Mouse (Mus musculus): ENCODE results near the gene Cdh23. TPM values are rescaled to one million over a fixed set of nuclear protein-coding genes. Genes with fewer than 3 reads are reported as not detected.

Gene Cdh23
- polyA plus RNA-seq, 1 experiment: not detected

DNA sequence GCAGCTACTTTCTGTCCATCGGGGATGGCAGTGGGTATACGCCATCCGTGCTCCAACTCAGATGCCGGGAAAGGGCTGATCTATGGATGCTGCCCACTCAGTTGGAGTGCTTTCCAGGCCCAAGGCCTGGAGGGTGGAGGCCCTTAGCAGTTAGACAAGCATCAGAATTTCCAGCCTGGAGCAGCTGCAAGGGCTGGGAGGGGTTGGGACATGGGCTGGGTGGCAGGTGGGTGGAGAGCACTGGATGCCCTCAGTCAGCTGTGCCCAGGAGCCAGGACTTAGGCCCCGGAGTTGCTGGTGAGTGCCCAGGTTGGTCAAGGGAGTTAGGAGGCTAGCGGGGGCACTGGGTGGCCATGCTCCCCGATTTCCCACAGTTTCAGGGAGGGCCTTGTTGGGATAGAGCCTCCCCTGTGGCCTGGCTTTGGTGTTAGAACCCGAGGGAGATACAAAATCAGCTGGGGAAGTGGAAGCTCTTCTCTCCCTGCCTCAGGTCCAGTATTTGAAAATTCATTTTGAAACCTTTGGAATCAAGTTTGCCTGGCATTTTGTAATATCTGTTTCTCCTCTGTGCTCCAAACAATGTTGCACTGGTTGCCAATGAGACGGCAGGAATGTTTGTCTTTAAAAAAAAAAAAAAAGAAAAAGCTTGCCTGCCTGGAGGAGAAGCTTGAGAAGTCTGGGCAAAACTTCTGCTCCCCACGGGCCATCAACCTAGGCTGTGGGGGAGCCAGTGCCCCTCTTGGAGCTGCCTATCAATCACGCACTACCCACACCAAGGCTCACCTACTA is 295.6 kb downstream of the Cdh23 start:
- no peak overlapping the region for H3K27ac ChIP-seq (ENCODE audit: insufficient read depth, low read depth, low read length)

DNA sequence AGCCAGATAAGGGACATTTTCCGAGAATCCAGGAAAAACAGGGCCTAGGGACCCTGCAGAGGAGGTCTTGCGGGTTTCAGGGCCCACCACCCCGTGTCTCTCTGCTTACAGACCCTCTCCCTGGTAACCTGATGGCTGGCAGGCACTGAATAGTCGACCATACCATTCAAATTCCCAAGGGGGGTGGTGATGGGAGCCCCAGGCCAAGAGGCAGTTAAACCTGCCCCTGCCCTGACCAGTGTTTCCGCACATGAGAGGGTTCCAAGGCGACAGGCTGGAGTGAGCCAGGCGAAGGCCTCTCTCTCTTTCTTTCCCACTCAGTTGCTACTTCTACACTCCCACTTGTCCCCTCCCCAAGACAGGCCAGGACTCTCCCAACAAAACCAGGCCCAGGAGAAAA is 296.8 kb downstream of the Cdh23 start, which contains the start of gene Gm17455:
Gm17455 (plus strand) TSS at position 278 of the 400 bp plus-strand sequence.
- Histone ChIP-seq H3K27ac (ENCODE audit: insufficient read depth, low read depth, low read length) (no peak within 1 kb of the TSS), H3K4me3 (ENCODE audit: insufficient read depth, low read depth, low read length) (no peak within 1 kb of the TSS), H3K4me1 (ENCODE audit: control insufficient read depth, insufficient read depth, low read length) (peaks cover 11% of the 10 kb centered on the region; the same call in 1 of the 2 replicates)
- TF ChIP-seq POLR2A (IDR thresholded peaks at IDR 0.05; ENCODE audit: insufficient read depth, low read depth, low read length): no peak
- TF ChIP-seq CTCF (IDR thresholded peaks at IDR 0.05; ENCODE audit: insufficient read depth, low read depth, low read length): no peak
- 81% methylated on average over 7 of the region's 7 CpGs for WGBS

More for the DNA sequence above, 295.6 kb downstream of the Cdh23 start:
- TF ChIP-seq POLR2A (IDR thresholded peaks at IDR 0.05; ENCODE audit: insufficient read depth, low read depth, low read length) (no peak), CTCF (IDR thresholded peaks at IDR 0.05; ENCODE audit: insufficient read depth, low read depth, low read length) (no peak)
- WGBS: 82% methylated on average over 11 of the region's 11 CpGs
- no peak overlapping the region for H3K4me3 ChIP-seq (ENCODE audit: insufficient read depth, low read depth, low read length)
- peaks cover 18% of the 10 kb centered on the region for H3K4me1 ChIP-seq (ENCODE audit: control insufficient read depth, insufficient read depth, low read length)

DNA sequence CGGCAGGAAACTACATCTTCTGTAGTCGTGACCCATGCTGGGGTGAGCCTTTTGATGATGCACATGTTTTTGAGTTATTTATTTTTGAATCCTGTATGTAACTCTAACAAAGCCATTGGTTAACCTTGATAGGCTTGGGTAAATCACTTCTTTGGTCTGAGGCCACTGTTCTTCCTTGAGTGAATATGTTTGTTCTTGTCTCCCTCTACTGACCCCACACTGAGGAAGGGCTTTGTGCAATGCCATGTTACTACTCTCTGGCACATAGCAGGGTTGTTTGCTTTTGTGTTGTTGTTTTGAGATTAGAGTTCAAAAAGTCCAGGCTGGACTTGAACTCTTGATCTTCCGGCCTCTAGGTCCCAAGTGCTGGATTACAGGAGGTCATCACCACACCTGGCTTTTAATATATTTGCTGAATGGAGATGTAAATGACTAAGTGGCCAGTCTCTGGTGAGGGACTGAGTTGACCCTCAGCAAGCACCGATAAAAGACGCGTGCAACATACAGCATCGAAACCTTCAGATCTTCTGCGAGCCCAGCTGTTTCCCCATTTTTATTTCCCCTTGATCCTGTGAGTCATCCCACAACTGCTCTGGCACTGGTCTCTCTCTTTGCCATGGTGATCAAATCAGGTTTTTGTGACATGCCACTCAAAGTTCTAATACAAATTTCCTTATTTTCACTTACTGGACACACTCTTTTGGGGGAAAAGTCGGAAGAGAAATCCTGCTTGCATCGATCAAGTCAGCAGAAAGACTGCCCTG is 298.1 kb downstream of the Cdh23 start:
- H3K27ac ChIP-seq (ENCODE audit: insufficient read depth, low read depth, low read length): no peak overlapping the region
- TF ChIP-seq POLR2A (IDR thresholded peaks at IDR 0.05; ENCODE audit: insufficient read depth, low read depth, low read length): no peak
- TF ChIP-seq CTCF (IDR thresholded peaks at IDR 0.05; ENCODE audit: insufficient read depth, low read depth, low read length): no peak
- 0 out of 2 replicates have a peak, but pooled peaks cover 8% of the 10 kb centered on the region for H3K4me1 ChIP-seq (ENCODE audit: control insufficient read depth, insufficient read depth, low read length)
- H3K4me3 ChIP-seq (ENCODE audit: insufficient read depth, low read depth, low read length): no peak overlapping the region
- 92% methylated on average over 10 of the region's 10 CpGs for WGBS

DNA sequence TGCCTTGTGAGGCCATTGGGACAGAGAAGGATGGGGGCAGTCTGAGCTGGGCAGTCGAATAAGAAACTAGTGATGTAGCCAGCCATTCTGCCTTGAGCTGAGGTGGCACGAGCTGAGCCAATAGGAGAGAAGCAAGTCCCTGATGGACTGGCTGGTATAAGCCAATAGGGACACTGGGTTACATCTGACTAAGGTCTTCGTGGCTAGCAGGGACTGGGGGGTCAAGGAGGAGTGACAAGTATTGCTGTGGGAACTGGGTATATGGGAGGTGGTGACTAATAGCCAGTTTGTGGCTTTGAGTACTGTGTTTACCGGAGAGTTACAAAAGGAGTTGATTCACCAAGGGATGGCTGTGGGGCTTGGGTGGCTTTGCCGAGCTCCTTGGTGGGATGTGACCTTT is 300.7 kb downstream of the Cdh23 start:
- no peak for TF ChIP-seq POLR2A (IDR thresholded peaks at IDR 0.05; ENCODE audit: insufficient read depth, low read depth, low read length)
- TF ChIP-seq CTCF (IDR thresholded peaks at IDR 0.05; ENCODE audit: insufficient read depth, low read depth, low read length): no peak
- Histone ChIP-seq H3K4me1 (ENCODE audit: control insufficient read depth, insufficient read depth, low read length) (0 out of 2 replicates have a peak, but pooled peaks cover 5% of the 10 kb centered on the region), H3K27ac (ENCODE audit: insufficient read depth, low read depth, low read length) (no peak overlapping the region), H3K4me3 (ENCODE audit: insufficient read depth, low read depth, low read length) (no peak overlapping the region)
- 74% methylated on average over 5 of the region's 5 CpGs for WGBS

DNA sequence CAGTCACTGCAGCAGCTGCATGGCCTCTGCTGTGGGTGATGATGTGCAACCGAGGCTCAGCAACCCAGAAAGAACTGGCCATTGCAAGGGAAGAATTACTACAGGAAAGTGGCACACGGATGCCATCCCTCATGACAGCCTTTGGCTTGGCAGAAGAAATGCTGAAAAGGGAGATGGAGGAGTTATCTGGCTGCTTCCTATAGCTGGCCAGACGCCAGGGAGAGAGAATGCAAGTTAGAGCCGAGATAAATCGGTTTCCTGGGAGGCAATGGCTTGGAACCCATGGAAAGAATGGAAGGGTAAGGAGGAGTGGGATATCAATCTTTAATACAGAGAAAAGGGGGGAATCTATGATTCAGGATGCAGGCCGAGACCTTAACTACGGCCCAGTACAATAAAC is 301.4 kb downstream of the Cdh23 start:
- H3K4me3 ChIP-seq (ENCODE audit: insufficient read depth, low read depth, low read length): no peak overlapping the region
- 81% methylated on average over 7 of the region's 7 CpGs for WGBS
- H3K4me1 ChIP-seq (ENCODE audit: control insufficient read depth, insufficient read depth, low read length): no peaks in the 10 kb centered on the region
- no peak overlapping the region for H3K27ac ChIP-seq (ENCODE audit: insufficient read depth, low read depth, low read length)
- no peak for TF ChIP-seq CTCF (IDR thresholded peaks at IDR 0.05; ENCODE audit: insufficient read depth, low read depth, low read length)
- no peak for TF ChIP-seq POLR2A (IDR thresholded peaks at IDR 0.05; ENCODE audit: insufficient read depth, low read depth, low read length)

DNA sequence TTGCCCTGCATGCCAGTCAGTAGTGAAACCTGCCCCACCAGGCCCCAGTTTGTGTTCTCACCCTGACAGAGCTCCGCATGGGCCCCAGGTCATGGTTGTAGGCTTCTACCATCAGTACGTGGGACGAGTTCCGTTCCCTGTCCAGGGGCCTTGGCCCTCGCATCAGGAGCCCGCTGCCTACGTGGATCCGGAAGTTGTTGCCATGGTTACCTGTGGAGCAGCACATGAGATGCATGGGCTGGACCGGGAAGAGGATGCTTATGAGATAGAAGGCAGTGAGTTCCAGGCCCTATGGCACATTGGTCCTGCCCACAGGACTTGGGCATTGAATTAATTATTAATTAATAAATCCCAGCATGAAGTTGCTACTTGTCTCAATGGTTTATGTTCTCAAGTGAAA is 304.6 kb downstream of the Cdh23 start:
- Histone ChIP-seq H3K27ac (ENCODE audit: insufficient read depth, low read depth, low read length) (no peak overlapping the region), H3K4me1 (ENCODE audit: control insufficient read depth, insufficient read depth, low read length) (0 out of 2 replicates have a peak, but pooled peaks cover 4% of the 10 kb centered on the region), H3K4me3 (ENCODE audit: insufficient read depth, low read depth, low read length) (no peak overlapping the region)
- TF ChIP-seq POLR2A (IDR thresholded peaks at IDR 0.05; ENCODE audit: insufficient read depth, low read depth, low read length) (no peak), CTCF (IDR thresholded peaks at IDR 0.05; ENCODE audit: insufficient read depth, low read depth, low read length) (no peak)
- 87% methylated on average over 9 of the region's 9 CpGs for WGBS

DNA sequence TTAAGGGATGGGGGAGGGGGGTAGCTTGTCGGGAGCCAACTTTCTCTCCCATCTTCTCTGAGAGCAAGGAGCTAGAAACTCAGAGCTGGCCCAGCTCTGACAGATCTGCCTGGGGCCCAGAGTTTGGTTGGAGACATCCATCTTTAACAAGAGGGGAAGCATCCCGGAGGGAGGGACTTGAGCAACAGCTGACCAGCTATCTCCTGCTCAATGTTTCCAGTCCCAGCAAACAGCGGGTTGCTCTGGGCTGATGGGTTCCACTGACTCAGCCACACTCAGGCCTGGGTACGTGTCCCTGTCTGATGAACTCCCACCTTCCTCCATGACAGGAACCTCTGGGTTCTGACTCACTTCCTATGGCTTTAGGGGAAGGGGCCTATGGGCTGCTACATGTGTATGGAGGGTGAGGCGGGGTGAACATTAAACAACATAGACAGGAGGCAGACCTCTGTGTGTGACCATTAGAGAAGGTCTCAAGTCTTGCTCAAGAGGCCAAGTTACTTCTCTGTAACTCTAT is 305.3 kb downstream of the Cdh23 start:
- TF ChIP-seq POLR2A (IDR thresholded peaks at IDR 0.05; ENCODE audit: insufficient read depth, low read depth, low read length): no peak
- TF ChIP-seq CTCF (IDR thresholded peaks at IDR 0.05; ENCODE audit: insufficient read depth, low read depth, low read length): no peak
- H3K4me3 ChIP-seq (ENCODE audit: insufficient read depth, low read depth, low read length): no peak overlapping the region
- no peak overlapping the region for H3K27ac ChIP-seq (ENCODE audit: insufficient read depth, low read depth, low read length)
- 75% methylated on average over 5 of the region's 5 CpGs for WGBS
- H3K4me1 ChIP-seq (ENCODE audit: control insufficient read depth, insufficient read depth, low read length): 0 out of 2 replicates have a peak, but pooled peaks cover 4% of the 10 kb centered on the region

DNA sequence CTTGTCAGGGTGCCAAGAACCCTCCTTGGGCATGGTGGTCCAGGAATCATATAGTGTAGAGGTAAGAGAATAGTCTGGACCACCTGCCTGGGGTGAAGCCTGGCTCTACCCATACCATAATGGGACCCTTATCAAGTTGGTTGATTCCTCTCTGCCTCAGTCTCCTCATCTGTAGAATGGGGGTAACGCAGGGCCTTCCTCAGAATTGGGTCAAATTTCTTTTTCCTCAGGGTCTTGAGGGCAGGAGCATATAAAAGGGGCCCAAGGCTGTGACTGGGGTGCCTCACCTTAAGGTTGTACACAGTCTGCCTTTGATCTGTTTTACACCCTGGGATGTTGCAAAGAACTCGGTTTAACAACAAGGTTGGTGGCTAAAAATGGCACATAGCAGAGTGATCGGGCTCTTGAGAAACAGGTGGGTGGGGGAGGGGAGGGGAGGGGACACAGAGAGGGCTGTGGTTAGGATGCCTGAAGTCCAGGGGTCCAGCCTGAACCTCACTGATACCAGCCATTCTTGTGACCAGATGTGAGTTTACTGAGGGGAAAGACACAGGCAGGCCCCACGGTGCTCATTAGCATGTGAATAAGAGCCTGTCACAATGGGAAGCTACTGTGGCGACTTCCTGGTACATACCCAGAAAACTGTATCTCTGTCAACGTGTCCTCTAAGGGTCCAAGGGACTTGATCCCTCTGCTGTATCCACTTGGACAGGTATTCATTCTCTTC is 305.9 kb downstream of the Cdh23 start:
- Histone ChIP-seq H3K4me1 (ENCODE audit: control insufficient read depth, insufficient read depth, low read length) (0 out of 2 replicates have a peak, but pooled peaks cover 4% of the 10 kb centered on the region), H3K4me3 (ENCODE audit: insufficient read depth, low read depth, low read length) (no peak overlapping the region), H3K27ac (ENCODE audit: insufficient read depth, low read depth, low read length) (no peak overlapping the region)
- 50% methylated on average over 6 of the region's 6 CpGs for WGBS
- TF ChIP-seq CTCF (IDR thresholded peaks at IDR 0.05; ENCODE audit: insufficient read depth, low read depth, low read length) (no peak), POLR2A (IDR thresholded peaks at IDR 0.05; ENCODE audit: insufficient read depth, low read depth, low read length) (no peak)
